Mouse (Mus musculus): ENCODE results near the gene Bace1.

DNA sequence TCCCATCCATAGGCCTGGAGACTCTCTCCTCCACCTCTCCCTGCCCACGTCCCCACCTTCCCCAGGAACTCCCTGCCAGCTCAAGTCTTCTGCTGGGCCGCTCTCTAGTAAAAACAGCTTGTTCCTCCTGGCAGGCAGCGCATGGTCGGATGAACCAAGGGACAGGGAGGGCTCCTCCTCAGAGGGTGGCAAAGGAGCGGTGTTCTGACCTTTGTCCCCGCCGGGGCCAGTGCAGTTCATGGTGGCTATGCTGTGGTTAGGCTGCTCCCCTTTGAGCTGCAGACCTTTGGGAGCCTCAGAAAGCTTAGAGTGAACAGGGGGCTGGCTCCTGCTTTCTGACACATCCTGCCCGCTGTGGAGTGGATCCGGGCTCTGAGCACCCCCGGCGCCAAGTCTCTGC is 31.5 kb upstream of the Bace1 start:
- TF ChIP-seq CTCF (IDR thresholded peaks at IDR 0.05; ENCODE audit: low read depth, low read length) (no peak), GATA1 (IDR thresholded peaks at IDR 0.05; ENCODE audit: borderline replicate concordance, low read length) (no peak), POLR2AphosphoS5 (IDR thresholded peaks at IDR 0.05; ENCODE audit: insufficient replicate concordance, low read depth, low read length) (no peak), TAL1 (conservative IDR thresholded peaks at IDR 0.05; ENCODE audit: low read depth, low read length) (no peak)
